Mouse (Mus musculus): ENCODE measurements around the gene Fstl4.

Gene Fstl4

GRCm38 (mm10) chr11:53202459-53203250 is 438.2 kb downstream of the Fstl4 start:
- in situ Hi-C loops (cut with MboI, MseI) = no loop called here

GRCm38 (mm10) chr11:53210876-53211275 is 446.4 kb downstream of the Fstl4 start:
- in situ Hi-C loops (cut with MboI, MseI) = no loop called here

- in situ Hi-C loops (cut with MboI, MseI) = no loop called here
These were observed 464.6 kb downstream of the Fstl4 start for GRCm38 (mm10) chr11:53229011-53229410.

- in situ Hi-C loops (cut with MboI, MseI) = no loop called here
These were observed 467.4 kb downstream of the Fstl4 start for GRCm38 (mm10) chr11:53231836-53232235.

GRCm38 (mm10) chr11:53233590-53233989 is 469.2 kb downstream of the Fstl4 start:
- in situ Hi-C loops (cut with MboI, MseI) = no loop called here
